Mouse (Mus musculus) monocyte, adult 5-6 weeks (primary cell): ENCODE results near the gene Hoxb1. TPM values are rescaled to one million over a fixed set of nuclear protein-coding genes. Genes with fewer than 3 reads are reported as not detected.

Experiments
- ATAC-seq: fragments of 153-309, 156-312 bp; replicated peaks from 2 replicates; pipeline ENCODE4 v1.8.0; 2017; ENCODE audit warnings: mild to moderate bottlenecking; ENCODE audit not compliant: low TSS enrichment, insufficient number of reproducible peaks, severe bottlenecking, poor library complexity, low FRiP score
- total RNA-seq: library from RNA; stranded (forward); fragments of 200-1000, 200-491, 200-594 nt; gene quantifications from 3 replicates; pipeline ENCODE4 v1.2.3, GENCODE M21; 2017

Gene Hoxb1
- total RNA-seq, 1 experiment from 2014 or later: not detected

- ATAC-seq: no peak
Observed at GRCm38 (mm10) chr11:96332618-96333032, 32.9 kb upstream of the Hoxb1 start.

- ATAC-seq: no peak
Observed at GRCm38 (mm10) chr11:96333241-96334001, 32.1 kb upstream of the Hoxb1 start.

DNA sequence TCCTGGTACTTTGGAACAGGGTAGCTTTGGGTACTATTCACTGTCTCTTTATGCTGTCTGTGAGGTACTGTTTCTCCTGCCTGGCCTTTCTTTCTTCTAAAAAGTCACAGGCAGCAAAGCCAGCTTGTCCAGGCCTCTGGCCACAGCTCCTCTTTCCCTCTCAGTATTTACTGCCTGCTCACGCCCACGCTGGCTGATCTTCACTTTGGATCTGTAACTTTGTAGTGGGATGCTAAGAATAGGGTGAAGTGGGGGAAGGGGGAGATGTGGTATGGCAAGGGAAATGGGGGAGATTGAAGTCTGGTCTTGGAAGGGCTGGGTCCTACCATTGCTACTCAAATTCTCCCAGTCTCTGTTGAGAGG is 31.6 kb upstream of the Hoxb1 start:
- no peak for ATAC-seq

GRCm38 (mm10) chr11:96334998-96335397 is 30.6 kb upstream of the Hoxb1 start:
- ATAC-seq: no peak

DNA sequence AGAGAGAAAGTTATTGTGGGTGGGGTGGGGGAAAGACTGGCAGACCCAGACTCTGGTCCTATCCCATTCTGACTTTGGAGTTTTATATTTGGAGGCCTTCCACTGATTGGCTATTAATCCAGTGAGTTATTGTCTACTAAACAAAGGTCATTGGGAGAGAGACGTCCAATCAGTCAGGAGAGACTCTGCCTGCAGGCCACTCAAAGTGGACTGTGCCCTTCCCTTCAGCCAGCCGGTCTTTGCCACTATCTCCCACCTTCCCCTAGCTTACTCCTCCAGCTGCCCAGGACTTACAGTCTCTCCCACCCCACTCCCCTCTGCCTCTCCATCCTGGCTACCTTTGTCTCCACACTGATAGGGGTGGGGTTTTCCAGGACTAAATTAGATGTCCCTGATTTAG is 29.0 kb upstream of the Hoxb1 start:
- no peak for ATAC-seq

DNA sequence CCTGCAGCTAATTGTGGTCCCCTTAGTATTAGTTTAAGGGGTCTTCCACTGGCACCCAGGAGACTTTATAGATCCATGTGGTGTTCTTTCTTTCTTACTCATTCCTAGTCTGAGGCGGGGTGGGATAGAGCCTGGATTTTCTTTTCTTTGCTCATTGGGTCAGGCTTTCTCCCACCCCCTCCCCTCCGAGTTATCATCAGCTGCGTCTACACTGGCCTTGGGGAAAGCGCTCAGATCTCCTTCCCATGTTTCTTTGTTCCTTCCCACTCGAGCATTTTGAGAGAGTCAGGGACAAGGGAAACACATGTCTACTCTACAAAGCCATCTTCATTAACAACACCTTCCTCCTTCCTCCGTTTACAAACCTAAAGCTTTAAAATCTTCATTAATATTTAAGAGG is 28.5 kb upstream of the Hoxb1 start:
- no peak for ATAC-seq

GRCm38 (mm10) chr11:96338957-96339855 is 26.3 kb upstream of the Hoxb1 start:
- no peak for ATAC-seq

DNA sequence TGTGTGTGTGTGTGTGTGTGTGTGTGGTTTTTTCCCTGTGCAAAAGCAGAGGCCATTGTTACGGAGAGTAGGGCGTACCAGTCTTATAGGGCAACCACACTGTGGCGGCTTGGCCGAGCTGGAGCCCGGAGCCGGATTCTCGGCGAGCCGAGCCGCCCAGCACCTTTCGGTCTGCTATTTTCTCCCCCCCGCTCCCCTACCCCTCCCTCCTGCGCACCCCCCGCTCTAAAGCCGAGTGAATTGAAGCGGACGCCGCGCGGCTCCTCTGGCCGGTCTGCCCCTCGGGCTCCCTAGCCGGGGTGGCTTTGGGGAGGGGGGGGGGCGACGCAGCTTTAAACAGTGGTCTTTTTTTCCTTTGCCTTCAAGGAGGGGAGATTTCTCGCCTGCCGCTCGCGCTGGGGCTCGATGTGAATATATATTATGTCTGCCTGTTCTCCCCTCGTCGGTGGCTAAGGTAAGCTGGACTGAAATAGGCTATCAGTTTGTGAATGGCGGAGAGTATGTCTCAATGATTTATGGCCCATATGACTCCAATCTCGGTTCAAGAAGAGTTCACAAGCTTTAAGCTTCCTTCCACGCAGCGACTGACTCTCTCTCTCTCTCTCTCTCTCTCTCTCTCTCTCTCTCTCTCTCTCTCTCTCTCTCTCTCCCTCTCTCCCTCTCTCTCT is 24.7 kb upstream of the Hoxb1 start:
- ATAC-seq: no peak

DNA sequence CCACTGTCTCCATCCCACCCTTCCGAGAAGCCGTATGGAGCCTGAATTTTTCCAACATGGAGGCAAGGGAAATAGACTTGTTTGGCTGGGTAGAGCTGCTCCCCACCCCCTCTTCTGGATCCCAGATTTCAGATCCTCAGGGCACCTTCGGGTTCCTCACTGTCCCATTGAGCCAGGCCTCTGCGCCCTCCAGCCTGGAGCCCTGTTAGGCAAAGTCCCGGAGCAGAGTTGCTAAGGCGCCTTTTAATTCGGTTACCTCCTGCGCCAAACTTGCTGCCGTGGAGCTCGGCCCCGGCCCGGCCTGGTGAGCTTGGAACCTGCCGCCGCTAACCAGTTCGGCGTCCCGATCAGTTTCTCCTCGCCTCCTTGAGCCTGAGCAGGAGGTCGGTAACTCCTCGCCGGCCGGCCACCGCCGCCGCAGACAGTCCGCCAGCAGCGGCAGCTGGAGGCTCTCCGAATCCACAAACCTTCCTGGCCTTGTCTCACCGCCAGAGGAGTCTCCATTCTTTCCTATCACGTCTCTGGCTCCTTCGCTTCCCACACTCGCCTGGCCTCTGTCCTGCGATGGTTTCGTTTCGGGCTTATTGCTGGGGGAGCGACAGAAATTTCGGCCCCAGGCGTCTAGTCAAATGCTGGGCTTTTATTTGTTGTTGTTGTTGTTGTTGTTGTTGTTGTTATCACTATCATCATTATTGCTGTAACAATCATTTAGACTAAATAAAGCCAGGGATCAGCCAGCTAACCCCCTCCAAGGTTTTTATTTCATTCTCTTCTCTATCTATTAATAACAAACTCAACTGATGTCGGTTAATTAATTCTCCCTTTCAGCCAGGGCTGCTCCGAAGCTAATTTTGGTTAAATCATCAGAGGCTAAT is 23.6 kb upstream of the Hoxb1 start:
- ATAC-seq: no peak

DNA sequence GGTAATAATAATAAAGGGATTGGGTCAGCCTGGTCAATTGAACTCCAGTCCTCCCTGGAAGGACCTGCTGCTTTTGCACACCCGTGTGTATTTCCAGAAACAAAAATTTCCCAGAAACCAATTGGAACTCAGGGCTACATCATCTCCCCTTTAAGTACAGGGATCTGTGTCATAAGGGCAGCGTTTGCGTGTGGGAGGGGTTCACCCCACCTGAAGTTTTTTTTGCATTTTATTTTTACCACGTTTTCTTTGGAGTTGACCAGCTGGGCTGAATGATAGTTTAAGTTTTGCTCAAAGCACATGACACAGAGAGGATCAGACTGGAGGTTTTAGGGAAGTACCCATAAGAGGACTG is 23.0 kb upstream of the Hoxb1 start:
- no peak for ATAC-seq

GRCm38 (mm10) chr11:96343206-96343745 is 22.3 kb upstream of the Hoxb1 start:
- ATAC-seq: no peak

DNA sequence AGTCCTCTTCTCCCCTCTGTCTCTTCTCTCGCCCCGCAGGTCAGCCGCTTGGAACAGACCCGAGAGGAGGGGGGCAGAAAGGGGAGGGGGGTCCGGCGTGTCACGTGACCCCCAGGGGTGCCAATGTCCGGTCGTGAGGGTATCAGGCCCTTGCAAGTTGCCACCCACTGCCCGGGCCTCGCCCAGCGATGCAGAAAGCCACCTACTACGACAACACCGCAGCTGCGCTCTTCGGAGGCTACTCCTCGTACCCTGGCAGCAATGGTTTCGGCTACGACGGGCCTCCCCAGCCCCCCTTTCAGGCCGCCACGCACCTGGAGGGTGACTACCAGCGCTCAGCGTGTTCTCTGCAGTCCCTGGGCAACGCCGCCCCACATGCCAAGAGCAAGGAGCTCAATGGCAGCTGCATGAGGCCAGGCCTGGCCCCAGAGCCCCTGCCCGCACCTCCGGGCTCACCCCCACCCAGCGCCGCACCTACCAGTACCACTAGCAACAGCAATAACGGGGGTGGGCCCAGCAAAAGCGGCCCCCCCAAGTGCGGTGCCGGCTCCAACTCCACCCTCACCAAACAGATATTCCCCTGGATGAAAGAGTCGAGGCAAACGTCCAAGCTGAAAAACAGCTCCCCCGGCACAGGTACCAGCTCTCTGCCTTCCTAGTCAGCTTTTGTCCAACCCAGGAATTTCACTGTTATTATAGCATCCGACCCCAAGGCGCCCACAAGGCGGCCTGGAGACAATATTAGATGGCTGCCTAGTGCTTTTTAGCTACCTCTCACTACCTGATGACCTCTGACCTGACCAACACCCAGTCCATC is 21.3 kb upstream of the Hoxb1 start:
- no peak for ATAC-seq

DNA sequence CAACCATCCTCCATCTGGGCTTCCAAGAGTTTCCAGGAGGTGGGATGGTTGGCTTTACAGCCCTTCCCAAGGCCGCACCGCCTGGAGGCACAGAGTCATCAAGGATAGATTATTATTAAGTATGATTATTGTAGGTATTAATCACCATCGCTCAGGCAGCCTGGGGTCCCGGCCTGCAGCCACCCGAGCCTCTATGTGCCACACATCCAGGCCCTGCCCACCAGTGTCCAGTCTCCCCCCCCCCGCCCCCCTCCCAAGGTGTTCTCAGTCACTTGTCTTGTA is 20.7 kb upstream of the Hoxb1 start:
- ATAC-seq: no peak

DNA sequence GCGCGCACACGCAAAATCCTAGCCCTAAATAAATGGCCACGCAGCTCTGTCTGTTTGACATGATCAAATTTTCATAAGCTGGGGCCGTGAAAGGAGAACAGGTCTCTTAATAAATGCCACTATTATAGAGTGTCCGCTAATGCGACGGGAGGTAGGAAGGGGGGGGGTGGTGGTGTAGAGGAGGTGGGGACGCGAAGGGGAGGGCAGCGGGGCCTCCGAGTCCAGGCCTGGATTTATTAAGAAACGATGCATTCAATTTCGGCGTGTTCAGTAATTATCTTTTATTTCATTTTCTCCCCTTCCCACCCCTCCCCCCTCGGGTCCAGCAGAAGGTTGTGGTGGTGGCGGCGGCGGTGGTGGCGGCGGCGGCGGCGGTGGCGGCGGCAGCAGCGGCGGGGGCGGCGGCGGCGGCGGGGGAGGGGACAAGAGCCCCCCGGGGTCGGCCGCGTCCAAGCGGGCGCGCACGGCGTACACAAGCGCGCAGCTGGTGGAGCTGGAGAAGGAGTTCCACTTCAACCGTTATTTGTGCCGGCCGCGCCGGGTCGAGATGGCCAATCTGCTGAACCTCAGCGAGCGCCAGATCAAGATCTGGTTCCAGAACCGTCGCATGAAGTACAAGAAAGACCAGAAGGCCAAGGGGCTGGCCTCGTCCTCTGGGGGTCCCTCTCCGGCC is 20.2 kb upstream of the Hoxb1 start:
- ATAC-seq: no peak

- no peak for ATAC-seq
Observed at GRCm38 (mm10) chr11:96345893-96346806, 19.4 kb upstream of the Hoxb1 start.

DNA sequence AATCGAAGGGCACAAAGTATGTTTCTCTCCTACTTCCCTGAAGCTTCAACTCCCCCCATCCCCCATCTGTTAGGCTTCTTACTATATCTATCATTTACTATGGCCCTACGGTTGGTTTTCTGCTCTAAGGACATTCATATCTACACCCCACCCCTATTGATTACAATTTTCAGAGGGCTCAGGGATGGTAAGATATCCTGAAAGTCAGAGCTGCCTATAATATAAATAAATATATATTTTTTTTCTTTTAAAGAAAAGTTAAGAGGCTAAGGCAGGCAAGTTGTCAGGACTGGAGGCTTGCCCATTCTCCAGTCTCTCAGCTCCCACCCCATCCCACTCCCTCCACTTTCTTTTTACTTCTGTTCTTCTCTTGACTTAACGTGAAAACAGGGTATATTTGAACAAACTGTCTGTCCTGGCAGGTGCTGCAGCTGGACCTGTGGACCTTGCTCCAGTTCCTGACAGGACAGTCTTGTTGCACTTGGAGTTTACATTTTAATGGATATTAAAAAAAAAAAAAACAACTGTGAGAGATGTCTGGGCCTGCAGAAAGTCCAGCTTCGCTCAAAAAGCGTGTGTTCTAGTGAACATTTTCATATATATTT is 18.5 kb upstream of the Hoxb1 start:
- no peak for ATAC-seq
